ENCODE assay signal across 35 mouse cellular contexts in the genomic region with DNA sequence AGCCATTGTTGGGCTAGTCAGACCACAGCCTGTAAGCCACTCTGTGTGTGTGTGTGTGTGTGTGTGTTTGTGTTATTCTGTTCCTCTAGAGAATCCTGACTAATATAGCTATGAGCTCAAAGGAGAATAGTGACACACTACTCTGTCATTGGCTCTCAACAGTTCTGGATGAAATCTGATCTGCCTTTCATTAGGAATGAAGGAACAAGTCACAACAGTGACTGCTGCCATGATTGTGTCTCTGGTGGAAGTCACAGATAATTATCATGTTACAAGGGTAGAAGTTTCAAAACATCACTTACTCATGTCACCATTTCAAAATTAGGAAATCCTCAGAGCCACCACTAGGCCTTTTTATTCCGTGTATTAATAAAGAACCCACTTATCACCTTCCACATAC.
"Had no signal": no experiment of that assay in that cellular context is flagged by ENCODE, and none has a peak within 500 bp of the region (broad histone marks: within the 10 kb centered on the region; RNA-seq: fewer than 3 reads in every experiment).

No protein-coding gene starts in this region.

- DNase-seq: heart, postnatal 10 days; heart, postnatal 14 days; heart, postnatal 36 days; heart, postnatal 4 days; kidney, adult 11 months; kidney, adult 18-20 months; kidney, adult 2 months; kidney, adult 8-10 months; kidney, adult 9 months; kidney, postnatal 10 days; kidney, postnatal 14 days; kidney, postnatal 25 days; kidney, postnatal 36 days; kidney, postnatal 4 days; layer of hippocampus, adult 9-11 months; layer of hippocampus, postnatal 36 days had no signal

- H3K9me3 ChIP-seq: heart, embryonic 10.5 days; heart, embryonic 12.5 days; heart, embryonic 13.5 days; heart, embryonic 15.5 days; hindbrain, embryonic 10.5 days; hindbrain, embryonic 12.5 days; hindbrain, embryonic 13.5 days; hindbrain, embryonic 15.5 days; intestine, embryonic 15.5 days; kidney, embryonic 15.5 days had no signal

- H3K9ac ChIP-seq: heart, embryonic 12.5 days; heart, embryonic 13.5 days; heart, embryonic 15.5 days; hindbrain, embryonic 12.5 days; hindbrain, embryonic 13.5 days; hindbrain, embryonic 14.5 days; hindbrain, embryonic 15.5 days; intestine, embryonic 15.5 days; kidney, embryonic 15.5 days had no signal

- H3K36me3 ChIP-seq: heart, embryonic 10.5 days; heart, embryonic 12.5 days; heart, embryonic 13.5 days; heart, embryonic 15.5 days; hindbrain, embryonic 10.5 days; hindbrain, embryonic 12.5 days; hindbrain, embryonic 13.5 days; hindbrain, embryonic 15.5 days; intestine, embryonic 15.5 days; kidney, embryonic 15.5 days had no signal

- H3K27me3 ChIP-seq: heart, embryonic 12.5 days; heart, embryonic 13.5 days; heart, embryonic 15.5 days; hindbrain, embryonic 12.5 days; hindbrain, embryonic 13.5 days; hindbrain, embryonic 15.5 days; intestine, embryonic 15.5 days; kidney, embryonic 15.5 days had no signal

- H3K4me3 ChIP-seq: heart, embryonic 10.5 days; heart, embryonic 12.5 days; heart, embryonic 13.5 days; heart, embryonic 15.5 days; hindbrain, embryonic 10.5 days; hindbrain, embryonic 12.5 days; hindbrain, embryonic 13.5 days; hindbrain, embryonic 15.5 days; intestine, embryonic 15.5 days; kidney, embryonic 15.5 days; layer of hippocampus, adult 2 months had no signal

- H3K4me1 ChIP-seq: heart, embryonic 10.5 days; heart, embryonic 12.5 days; heart, embryonic 13.5 days; heart, embryonic 15.5 days; hindbrain, embryonic 12.5 days; hindbrain, embryonic 13.5 days; hindbrain, embryonic 15.5 days; intestine, embryonic 15.5 days; kidney, embryonic 15.5 days had no signal

- ATAC-seq: hindbrain, embryonic 16.5 days; hindbrain, postnatal 0 days; inflammation-experienced regulatory T-cells, adult 6 months; intestine, embryonic 15.5 days; intestine, embryonic 16.5 days; intestine, postnatal 0 days had no signal

- H3K27ac ChIP-seq: heart, embryonic 10.5 days; heart, embryonic 13.5 days; heart, embryonic 15.5 days; hindbrain, embryonic 10.5 days; hindbrain, embryonic 12.5 days; hindbrain, embryonic 13.5 days; hindbrain, embryonic 14.5 days; hindbrain, embryonic 15.5 days; hindbrain, postnatal 0 days; intestine, embryonic 15.5 days; kidney, embryonic 15.5 days; kidney, postnatal 0 days; layer of hippocampus, adult 2 months had no signal

- H3K4me2 ChIP-seq: heart, embryonic 11.5 days; heart, embryonic 12.5 days; heart, embryonic 13.5 days; heart, embryonic 15.5 days; hindbrain, embryonic 12.5 days; hindbrain, embryonic 13.5 days; hindbrain, embryonic 14.5 days; hindbrain, embryonic 15.5 days; intestine, embryonic 15.5 days; kidney, embryonic 15.5 days had no signal
